Mouse (Mus musculus): ENCODE data around the gene Pycard. TPM values are rescaled to one million over a fixed set of nuclear protein-coding genes. Genes with fewer than 3 reads are reported as not detected.
A peak's percentile ranks its signal among the peaks of the same experiment; 100 is the strongest.

The Pycard gene
- polyA plus RNA-seq, 1 experiment from 2014 or later = 4.2 TPM

DNA sequence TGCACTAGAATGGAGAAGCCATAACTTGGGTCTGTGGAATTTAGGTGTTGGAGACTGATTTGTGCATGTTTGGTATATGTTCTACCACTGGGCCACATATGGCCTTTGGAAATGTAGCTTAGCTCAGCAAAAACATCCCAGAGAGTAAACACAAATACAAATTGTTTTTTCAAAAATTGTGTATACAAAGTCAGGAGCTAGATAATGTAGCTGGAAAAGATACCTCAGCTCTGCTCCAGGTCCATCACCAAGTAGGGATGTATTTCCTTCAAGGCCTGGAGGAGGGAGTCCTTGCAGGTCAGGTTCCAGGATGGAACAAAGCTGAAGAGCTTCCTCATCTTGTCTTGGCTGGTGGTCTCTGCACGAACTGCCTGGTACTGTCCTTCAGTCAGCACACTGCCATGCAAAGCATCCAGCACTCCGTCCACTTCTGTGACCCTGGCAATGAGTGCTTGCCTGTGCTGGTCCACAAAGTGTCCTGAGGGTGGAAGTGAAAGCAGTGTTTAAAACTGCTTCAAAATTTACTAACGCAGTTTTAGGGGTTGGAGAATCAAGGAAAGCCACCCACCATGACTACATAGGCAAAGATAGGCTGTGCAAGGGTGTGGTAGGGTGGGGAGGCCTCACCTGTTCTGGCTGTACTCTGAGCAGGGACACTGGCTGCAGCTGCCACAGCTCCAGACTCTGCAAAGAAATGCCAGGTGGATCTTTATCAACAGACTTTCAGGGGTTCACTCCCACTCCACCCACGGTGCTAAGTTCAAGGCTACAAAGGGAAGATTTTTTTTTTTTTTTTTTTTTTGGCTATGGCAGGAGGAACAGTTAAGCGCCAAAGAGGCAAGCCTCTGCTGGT lies 953 bp downstream of the Pycard start:
- Histone ChIP-seq H3K9ac (ENCODE audit: low read length) (no peak overlapping the region), H3K9me3 (ENCODE audit: control insufficient read depth, low read length) (no peaks in the 10 kb centered on the region), H3K4me3 (ENCODE audit: low read depth, low read length) (no peak overlapping the region), H3K4me2 (ENCODE audit: low read depth, low read length, severe bottlenecking) (no peak overlapping the region), H3K36me3 (ENCODE audit: control insufficient read depth, insufficient read depth, low read length) (no peaks in the 10 kb centered on the region; the same call in 1 of the 2 replicates), H3K27ac (ENCODE audit: low read depth, low read length) (no peak overlapping the region), H3K27me3 (ENCODE audit: control insufficient read depth, insufficient read depth, low read length) (no peaks in the 10 kb centered on the region), H3K4me1 (replicated peaks; ENCODE audit: control insufficient read depth, insufficient read depth, low read length) (no peaks in the 10 kb centered on the region)
- ATAC-seq (replicated peaks; ENCODE audit: low FRiP score) (0 out of 2 replicates have a peak, but pooled peaks have one; percentile 31), DNase-seq (ENCODE audit: low spot score) (no peak)
- WGBS = 54% methylated on average over 5 of the region's 5 CpGs

DNA sequence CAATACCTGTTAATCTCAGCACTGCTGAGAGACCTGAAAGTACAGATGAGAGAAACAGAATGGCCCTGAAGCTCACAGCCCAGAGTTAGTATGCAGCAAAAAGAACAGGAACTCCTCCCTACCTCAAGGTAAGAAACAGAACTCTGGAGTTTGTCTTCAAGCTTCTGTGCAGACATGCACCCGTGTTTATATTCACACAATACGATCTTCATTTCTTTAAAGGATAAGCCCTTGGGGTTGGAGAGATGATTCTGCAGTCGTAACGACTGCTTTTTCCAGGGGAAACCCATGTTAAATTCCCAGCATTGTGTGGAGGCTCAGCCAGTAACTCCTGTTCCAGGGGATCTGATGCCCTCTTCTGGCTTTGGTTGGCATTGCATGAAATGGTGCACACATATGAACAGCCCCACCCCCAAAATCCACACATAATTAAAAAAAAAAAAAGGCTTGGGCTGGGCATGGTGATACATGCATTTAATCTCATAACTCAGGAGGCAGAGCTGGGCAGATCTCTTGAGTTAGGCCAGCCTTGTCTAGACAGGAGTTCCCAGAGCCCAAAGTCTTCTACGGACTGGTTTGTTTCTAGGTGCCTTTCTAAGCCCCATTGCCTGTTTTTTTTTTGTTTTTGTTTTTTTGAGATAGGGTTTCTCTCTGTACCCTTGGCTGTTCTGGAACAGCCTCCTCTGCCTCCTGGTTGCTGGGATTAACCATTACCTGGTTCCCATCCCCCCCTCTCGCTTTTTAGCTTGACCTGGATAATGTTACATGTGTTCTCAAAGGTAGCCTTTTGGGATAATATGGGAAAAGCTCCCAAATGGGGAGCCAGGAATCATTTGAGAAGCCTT lies 1.8 kb downstream of the Pycard start:
- H3K36me3 ChIP-seq (ENCODE audit: control insufficient read depth, insufficient read depth, low read length) = no peaks in the 10 kb centered on the region; the same call in 1 of the 2 replicates
- H3K9me3 ChIP-seq (ENCODE audit: control insufficient read depth, low read length) = no peaks in the 10 kb centered on the region
- no peak overlapping the region for H3K4me3 ChIP-seq (ENCODE audit: low read depth, low read length)
- 0 out of 2 replicates have a peak, but pooled peaks have one; percentile 40 for ATAC-seq (replicated peaks; ENCODE audit: low FRiP score)
- no peak overlapping the region for H3K27ac ChIP-seq (ENCODE audit: low read depth, low read length)
- H3K4me1 ChIP-seq (replicated peaks; ENCODE audit: control insufficient read depth, insufficient read depth, low read length) = no peaks in the 10 kb centered on the region
- no peak overlapping the region for H3K4me2 ChIP-seq (ENCODE audit: low read depth, low read length, severe bottlenecking)
- H3K27me3 ChIP-seq (ENCODE audit: control insufficient read depth, insufficient read depth, low read length) = no peaks in the 10 kb centered on the region
- DNase-seq (ENCODE audit: low spot score) = peak; percentile 85
- H3K9ac ChIP-seq (ENCODE audit: low read length) = no peak overlapping the region
- WGBS = 51% methylated on average over 6 of the region's 6 CpGs

DNA sequence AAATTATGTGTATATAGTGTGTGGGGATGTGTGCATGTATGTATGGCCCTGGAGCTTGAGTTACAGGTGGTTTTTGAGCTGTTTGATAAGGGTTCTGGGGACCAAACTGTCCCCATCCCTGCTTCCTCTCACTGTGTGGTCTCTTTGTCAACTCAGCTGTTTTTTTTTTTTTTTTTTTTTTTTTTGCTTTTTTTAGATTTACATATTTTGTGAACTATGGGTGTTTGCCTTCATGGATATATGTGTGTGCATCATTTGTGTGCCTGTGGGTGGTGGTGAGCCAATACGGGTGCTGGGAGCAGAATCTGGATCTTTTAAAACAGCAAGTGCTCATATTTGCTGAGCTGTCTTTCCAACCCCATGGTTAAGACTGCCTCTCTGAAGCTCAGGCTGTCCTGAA lies 4.8 kb downstream of the Pycard start:
- WGBS = 86% methylated on average over 1 of the region's 1 CpGs
- H3K36me3 ChIP-seq (ENCODE audit: control insufficient read depth, insufficient read depth, low read length) = peaks cover 4% of the 10 kb centered on the region; the same call in 1 of the 2 replicates
- ATAC-seq (replicated peaks; ENCODE audit: low FRiP score) = no peak

DNA sequence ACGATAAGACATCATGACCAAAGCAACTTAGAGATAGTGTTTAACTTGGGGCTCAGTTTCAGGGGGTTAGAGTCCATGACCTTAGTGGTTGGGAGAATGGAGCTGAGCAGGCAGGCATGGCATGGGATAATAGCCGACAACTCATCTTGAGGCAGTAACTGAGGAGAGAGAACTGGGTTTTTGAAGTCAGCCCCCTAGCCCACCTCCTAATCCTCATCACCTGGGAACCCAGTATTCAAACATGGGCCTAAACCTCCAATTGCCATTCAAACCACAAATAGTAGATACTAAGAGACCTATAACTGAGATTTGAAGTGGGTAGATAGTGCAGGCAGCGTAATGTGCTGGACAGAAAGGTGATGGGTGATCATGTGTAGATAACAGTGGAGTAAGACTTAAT lies 13.1 kb downstream of the Pycard start:
- ATAC-seq (replicated peaks; ENCODE audit: low FRiP score) (no peak), DNase-seq (ENCODE audit: low spot score) (no peak)
- Histone ChIP-seq H3K4me1 (replicated peaks; ENCODE audit: control insufficient read depth, insufficient read depth, low read length) (no peaks in the 10 kb centered on the region), H3K9ac (ENCODE audit: low read length) (no peak overlapping the region), H3K27ac (ENCODE audit: low read depth, low read length) (no peak overlapping the region), H3K36me3 (ENCODE audit: control insufficient read depth, insufficient read depth, low read length) (peaks cover 30% of the 10 kb centered on the region), H3K27me3 (ENCODE audit: control insufficient read depth, insufficient read depth, low read length) (no peaks in the 10 kb centered on the region), H3K9me3 (ENCODE audit: control insufficient read depth, low read length) (no peaks in the 10 kb centered on the region), H3K4me3 (ENCODE audit: low read depth, low read length) (no peak overlapping the region), H3K4me2 (ENCODE audit: low read depth, low read length, severe bottlenecking) (no peak overlapping the region)
- WGBS = 92% methylated on average over 3 of the region's 3 CpGs

More for the DNA sequence above, 4.8 kb downstream of the Pycard start:
- H3K4me1 ChIP-seq (replicated peaks; ENCODE audit: control insufficient read depth, insufficient read depth, low read length) = no peaks in the 10 kb centered on the region
- no peaks in the 10 kb centered on the region for H3K9me3 ChIP-seq (ENCODE audit: control insufficient read depth, low read length)
- H3K27me3 ChIP-seq (ENCODE audit: control insufficient read depth, insufficient read depth, low read length) = no peaks in the 10 kb centered on the region
- no peak for DNase-seq (ENCODE audit: low spot score)
- H3K4me3 ChIP-seq (ENCODE audit: low read depth, low read length) = no peak overlapping the region
- H3K9ac ChIP-seq (ENCODE audit: low read length) = no peak overlapping the region
- H3K27ac ChIP-seq (ENCODE audit: low read depth, low read length) = no peak overlapping the region
- no peak overlapping the region for H3K4me2 ChIP-seq (ENCODE audit: low read depth, low read length, severe bottlenecking)

DNA sequence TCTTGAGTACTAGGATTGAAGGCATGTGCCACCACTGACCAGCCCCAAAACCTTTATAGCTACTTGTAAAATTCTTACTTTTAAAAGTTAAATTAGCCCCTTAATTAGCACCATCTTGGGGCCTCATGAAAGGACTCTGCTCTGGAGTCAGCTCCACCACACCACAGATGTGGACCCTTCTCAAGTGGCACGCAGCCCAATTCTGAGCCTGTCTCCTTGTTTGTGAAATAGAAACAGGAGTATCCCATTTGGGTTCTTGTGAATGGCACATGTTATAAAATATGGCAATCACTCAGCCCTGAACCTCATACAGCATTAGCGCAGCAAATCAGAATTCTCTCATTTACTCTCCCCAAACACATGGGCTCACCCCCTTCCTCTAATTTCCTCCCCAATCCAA lies 14.8 kb downstream of the Pycard start:
- Histone ChIP-seq H3K4me3 (ENCODE audit: low read depth, low read length) (no peak overlapping the region), H3K27me3 (ENCODE audit: control insufficient read depth, insufficient read depth, low read length) (no peaks in the 10 kb centered on the region), H3K4me1 (replicated peaks; ENCODE audit: control insufficient read depth, insufficient read depth, low read length) (no peaks in the 10 kb centered on the region), H3K9ac (ENCODE audit: low read length) (no peak overlapping the region), H3K4me2 (ENCODE audit: low read depth, low read length, severe bottlenecking) (no peak overlapping the region), H3K27ac (ENCODE audit: low read depth, low read length) (no peak overlapping the region), H3K9me3 (ENCODE audit: control insufficient read depth, low read length) (no peaks in the 10 kb centered on the region), H3K36me3 (ENCODE audit: control insufficient read depth, insufficient read depth, low read length) (peaks cover 37% of the 10 kb centered on the region)
- 97% methylated on average over 2 of the region's 2 CpGs for WGBS
- DNase-seq (ENCODE audit: low spot score) (no peak), ATAC-seq (replicated peaks; ENCODE audit: low FRiP score) (no peak)

DNA sequence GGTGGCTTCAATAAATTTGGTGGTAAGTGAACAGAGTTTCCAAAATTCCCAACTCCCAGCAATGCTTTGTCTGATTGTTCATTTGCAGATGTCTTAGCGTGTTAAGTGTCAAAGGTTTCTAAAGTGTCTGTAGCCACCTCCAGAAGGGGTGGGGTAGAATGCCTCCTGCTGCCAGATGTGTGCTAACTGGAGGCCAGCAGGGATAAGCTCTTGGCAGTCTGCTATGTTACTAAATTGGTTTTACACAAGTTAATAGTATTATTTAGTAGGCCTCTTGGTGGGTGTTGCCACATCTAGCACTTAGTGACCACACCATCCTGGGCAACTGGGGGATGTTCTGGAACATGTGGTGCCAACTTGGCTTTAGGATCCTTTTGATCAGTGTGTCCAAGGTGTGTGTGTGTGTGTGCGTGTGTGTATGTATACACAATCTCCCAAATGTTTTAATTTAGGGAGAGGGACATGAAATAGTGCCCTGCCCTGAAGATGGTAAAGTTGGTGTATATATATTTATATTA lies 19.2 kb downstream of the Pycard start:
- Histone ChIP-seq H3K27ac (ENCODE audit: low read depth, low read length) (no peak overlapping the region), H3K4me3 (ENCODE audit: low read depth, low read length) (no peak overlapping the region), H3K27me3 (ENCODE audit: control insufficient read depth, insufficient read depth, low read length) (no peaks in the 10 kb centered on the region), H3K4me2 (ENCODE audit: low read depth, low read length, severe bottlenecking) (no peak overlapping the region), H3K4me1 (replicated peaks; ENCODE audit: control insufficient read depth, insufficient read depth, low read length) (peaks cover 2% of the 10 kb centered on the region; the same call in 1 of the 2 replicates), H3K36me3 (ENCODE audit: control insufficient read depth, insufficient read depth, low read length) (peaks cover 46% of the 10 kb centered on the region), H3K9ac (ENCODE audit: low read length) (no peak overlapping the region), H3K9me3 (ENCODE audit: control insufficient read depth, low read length) (no peaks in the 10 kb centered on the region)
- DNase-seq (ENCODE audit: low spot score) = no peak
- WGBS = 86% methylated on average over 2 of the region's 2 CpGs
- ATAC-seq (replicated peaks; ENCODE audit: low FRiP score) = no peak

DNA sequence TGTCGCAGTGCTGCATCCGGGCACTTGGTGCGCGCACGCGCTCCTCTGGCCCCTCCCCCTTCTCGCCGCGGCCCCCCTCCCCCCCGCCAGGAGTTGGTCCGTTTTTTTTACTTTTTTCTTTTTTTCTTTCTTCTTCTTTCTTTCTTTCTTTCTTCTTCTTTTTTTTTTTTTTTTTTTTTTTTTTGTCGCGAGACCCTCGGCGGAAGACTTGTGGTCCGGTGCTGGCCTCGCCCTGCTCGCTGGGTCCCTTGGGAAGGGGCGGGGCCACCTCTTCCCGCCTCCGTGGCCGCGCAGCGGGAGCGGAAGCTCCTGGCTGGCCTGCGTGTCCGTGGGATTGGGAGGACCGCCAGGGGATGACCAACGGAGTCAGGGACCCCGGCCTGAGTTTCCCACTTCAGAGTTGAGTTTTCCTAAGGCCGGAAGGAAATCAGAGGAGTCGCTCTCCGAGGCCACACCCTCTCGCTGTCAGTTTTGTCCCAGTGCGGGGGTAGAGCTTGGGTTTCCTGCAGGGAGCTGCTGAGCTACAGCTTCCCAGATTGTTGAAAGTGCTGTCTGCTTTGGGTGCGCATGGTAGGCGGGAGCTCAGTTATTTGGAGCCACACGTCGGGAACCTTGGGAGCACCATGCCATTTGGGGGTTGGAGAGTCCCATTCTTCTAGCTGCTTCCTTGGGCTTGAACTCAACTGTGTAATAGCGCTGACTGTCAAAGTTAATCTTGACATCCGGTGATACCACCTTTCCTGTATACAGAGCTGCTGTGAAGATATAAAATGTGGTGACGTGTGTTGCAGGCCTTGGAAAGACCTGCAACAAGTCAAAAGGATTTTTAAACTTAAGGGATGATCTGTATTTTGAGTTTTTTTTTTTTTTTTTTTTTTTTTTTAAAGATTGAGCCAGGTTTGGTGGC lies 25.5 kb downstream of the Pycard start:
- DNase-seq (ENCODE audit: low spot score) = peak; percentile 88
- no peak; the same call in 1 of the 2 replicates for ATAC-seq (replicated peaks; ENCODE audit: low FRiP score)
- H3K4me2 ChIP-seq (ENCODE audit: low read depth, low read length, severe bottlenecking) = peak overlapping the region; percentile 72
- H3K9me3 ChIP-seq (ENCODE audit: control insufficient read depth, low read length) = no peaks in the 10 kb centered on the region
- peak overlapping the region; percentile 93 for H3K4me3 ChIP-seq (ENCODE audit: low read depth, low read length)
- peak overlapping the region; percentile 100 for H3K9ac ChIP-seq (ENCODE audit: low read length)
- peaks cover 20% of the 10 kb centered on the region for H3K36me3 ChIP-seq (ENCODE audit: control insufficient read depth, insufficient read depth, low read length)
- H3K27ac ChIP-seq (ENCODE audit: low read depth, low read length) = peak overlapping the region; percentile 94
- no peaks in the 10 kb centered on the region for H3K27me3 ChIP-seq (ENCODE audit: control insufficient read depth, insufficient read depth, low read length)
- peaks cover 10% of the 10 kb centered on the region for H3K4me1 ChIP-seq (replicated peaks; ENCODE audit: control insufficient read depth, insufficient read depth, low read length)
- 2% methylated on average over 38 of the region's 42 CpGs for WGBS
